19 mouse cellular contexts compared by ENCODE assay signal in the genomic region with DNA sequence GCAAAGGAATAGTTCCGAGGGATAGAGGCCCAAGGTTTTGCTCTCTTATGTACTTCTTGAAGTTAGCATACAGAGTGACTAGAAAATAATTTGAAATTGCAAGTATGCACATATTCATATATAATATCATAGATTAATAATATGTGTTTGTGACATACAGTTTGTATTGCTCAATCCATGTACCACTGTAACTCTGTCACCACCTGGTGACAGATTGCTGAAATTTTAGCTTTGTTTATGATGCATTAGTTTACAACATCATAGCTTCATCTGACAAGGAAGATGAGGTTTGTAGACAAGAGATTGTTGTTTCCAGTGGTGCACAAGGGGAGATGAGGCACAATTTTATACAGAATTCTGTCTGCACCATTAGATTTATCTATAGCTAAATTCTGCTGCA.
DNase-seq lines count a peak whose midpoint lies in the region; ATAC-seq and TF ChIP-seq lines count a peak whose summit lies in the region.
"Had no signal": no experiment of that assay in that cellular context is flagged by ENCODE, and none has a peak within 500 bp of the region (broad histone marks: within the 10 kb centered on the region; RNA-seq: fewer than 3 reads in every experiment).

No protein-coding gene starts in this region.

- no peak for TF ChIP-seq POLR2A in heart, adult 2 months (IDR thresholded peaks at IDR 0.05; ENCODE audit: insufficient read depth, low read depth, low read length)

- WGBS in heart, adult 2 months = 79% methylated on average over 1 of the region's 1 CpGs
- WGBS in heart, embryonic 10.5 days = 90% methylated on average over 1 of the region's 1 CpGs
- 82% methylated on average over 1 of the region's 1 CpGs for WGBS in lung, postnatal 0 days

- no peaks in the 10 kb centered on the region for H3K36me3 ChIP-seq in heart, adult 2 months (ENCODE audit: control insufficient read depth, insufficient read depth, low read length)
- H3K36me3 ChIP-seq in heart, embryonic 10.5 days = no peaks in the 10 kb centered on the region
- no peaks in the 10 kb centered on the region for H3K36me3 ChIP-seq in lung, postnatal 0 days (ENCODE audit: insufficient read depth, low read length)
- H3K36me3 ChIP-seq: embryonic facial prominence, embryonic 10.5 days; heart, embryonic 13.5 days; limb, embryonic 13.5 days; liver, embryonic 15.5 days; neural tube, embryonic 15.5 days had no signal

- no peaks in the 10 kb centered on the region for H3K79me2 ChIP-seq in heart, adult 2 months (replicated peaks; ENCODE audit: control insufficient read depth, insufficient read depth, low read length)

- no peak for ATAC-seq in cerebellum, adult (ENCODE audit: insufficient number of reproducible peaks, low FRiP score, low TSS enrichment)
- no peak for ATAC-seq in lung, postnatal 0 days
- ATAC-seq: activated CD4-positive, CD25-positive, alpha-beta regulatory T cell, adult 4 months; Patski had no signal

- no peak overlapping the region for H3K4me2 ChIP-seq in lung, postnatal 0 days (replicated peaks; ENCODE audit: low read depth, low read length)
- H3K4me2 ChIP-seq: heart, embryonic 13.5 days; limb, embryonic 13.5 days; liver, embryonic 15.5 days; neural tube, embryonic 15.5 days had no signal

- peak; percentile 3 for DNase-seq in cerebellum, adult 9-10 months
- no peak for DNase-seq in heart, adult 2 months
- DNase-seq in heart, embryonic 10.5 days (ENCODE audit: low spot score) = no peak
- no peak for DNase-seq in lung, postnatal 0 days (ENCODE audit: low spot score)
- DNase-seq in lung, adult 18-20 months = no peak
- DNase-seq in adipocyte (ENCODE audit: low spot score) = peak; percentile 5
- no peak for DNase-seq in left cerebral cortex, adult 8-10 months (ENCODE audit: low spot score in 2 of 2)
- DNase-seq: adrenal gland, postnatal 36 days; heart, postnatal 4 days had no signal

- no peak for TF ChIP-seq EP300 in heart, adult 2 months (IDR thresholded peaks at IDR 0.05; ENCODE audit: insufficient read depth, low read depth, low read length)
- no peak for TF ChIP-seq EP300 in lung, postnatal 0 days (IDR thresholded peaks at IDR 0.05)

- intact Hi-C loops in heart, adult 2 months (cut with DNase I) = loop anchor here (10.0 kb wide), 1 partner anchor 1276 kb away; no protein-coding TSS in a partner anchor

- no peaks in the 10 kb centered on the region for H3K9me3 ChIP-seq in heart, embryonic 10.5 days
- no peaks in the 10 kb centered on the region for H3K9me3 ChIP-seq in lung, postnatal 0 days (ENCODE audit: low read length)
- H3K9me3 ChIP-seq: embryonic facial prominence, embryonic 10.5 days; heart, embryonic 13.5 days; limb, embryonic 13.5 days; liver, embryonic 15.5 days; neural tube, embryonic 15.5 days had no signal

- H3K4me3 ChIP-seq in heart, adult 2 months = no peak overlapping the region
- no peak overlapping the region for H3K4me3 ChIP-seq in heart, embryonic 10.5 days
- no peak overlapping the region for H3K4me3 ChIP-seq in lung, postnatal 0 days (ENCODE audit: low read depth, low read length)
- H3K4me3 ChIP-seq: embryonic facial prominence, embryonic 10.5 days; erythroblast, embryonic 14.5 days; heart, embryonic 13.5 days; limb, embryonic 13.5 days; liver, embryonic 15.5 days; myocyte; neural tube, embryonic 15.5 days had no signal

- no peak overlapping the region for H3K9ac ChIP-seq in heart, adult 2 months (ENCODE audit: low read depth, low read length)
- H3K9ac ChIP-seq in lung, postnatal 0 days (replicated peaks; ENCODE audit: low read depth) = no peak overlapping the region
- H3K9ac ChIP-seq: heart, embryonic 13.5 days; limb, embryonic 13.5 days; liver, embryonic 15.5 days; neural tube, embryonic 15.5 days had no signal

- H3K27ac ChIP-seq in heart, adult 2 months = no peak overlapping the region
- H3K27ac ChIP-seq in heart, embryonic 10.5 days = no peak overlapping the region
- no peak overlapping the region for H3K27ac ChIP-seq in lung, postnatal 0 days (ENCODE audit: low read length)
- H3K27ac ChIP-seq: embryonic facial prominence, embryonic 10.5 days; heart, embryonic 13.5 days; limb, embryonic 13.5 days; liver, embryonic 15.5 days; neural tube, embryonic 15.5 days had no signal

- H3K27me3 ChIP-seq in heart, adult 2 months (ENCODE audit: control insufficient read depth, insufficient read depth, low read length) = no peaks in the 10 kb centered on the region
- H3K27me3 ChIP-seq in heart, embryonic 10.5 days (ENCODE audit: insufficient read depth, poor library complexity, severe bottlenecking) = no peaks in the 10 kb centered on the region
- H3K27me3 ChIP-seq in lung, postnatal 0 days (replicated peaks; ENCODE audit: insufficient read depth, low read length) = no peaks in the 10 kb centered on the region
- H3K27me3 ChIP-seq: heart, embryonic 13.5 days; limb, embryonic 13.5 days; liver, embryonic 15.5 days; neural tube, embryonic 15.5 days; Patski had no signal

- TF ChIP-seq CTCF in heart, adult 2 months (IDR thresholded peaks at IDR 0.05) = peak; percentile 62
- TF ChIP-seq CTCF in lung, postnatal 0 days (IDR thresholded peaks at IDR 0.05) = peak; percentile 20; the same call in 1 of the 2 replicates

- no peaks in the 10 kb centered on the region for H3K4me1 ChIP-seq in heart, adult 2 months (ENCODE audit: control insufficient read depth, insufficient read depth, low read length)
- no peaks in the 10 kb centered on the region for H3K4me1 ChIP-seq in heart, embryonic 10.5 days
- no peaks in the 10 kb centered on the region for H3K4me1 ChIP-seq in lung, postnatal 0 days (ENCODE audit: insufficient read depth, low read depth, low read length)
- H3K4me1 ChIP-seq: embryonic facial prominence, embryonic 10.5 days; heart, embryonic 13.5 days; limb, embryonic 13.5 days; liver, embryonic 15.5 days; neural tube, embryonic 15.5 days had no signal

Comparison
In these comparisons a context has a peak if more than half of its experiments do, and no peak if none do; other contexts are left out.
1. DNase-seq: peak in cerebellum, adult 9-10 months (single experiment) and adipocyte (single experiment); none in heart, adult 2 months (0 of 2), heart, embryonic 10.5 days (single experiment), lung, postnatal 0 days (single experiment), lung, adult 18-20 months (0 of 2) and left cerebral cortex, adult 8-10 months (0 of 2).